Mouse (Mus musculus) embryonic facial prominence, embryonic 10.5 days (tissue): Measurements from ENCODE around the gene Rogdi. TPM values are rescaled to one million over a fixed set of nuclear protein-coding genes. Genes with fewer than 3 reads are reported as not detected.

Experiments used
- DNase-seq: peaks from one replicate; pipeline ENCODE4 v3.0.0-alpha.2; 2017; ENCODE audit warnings: low spot score
- H3K27ac ChIP-seq: fragments of 300-500 bp; sonication (generic); replicated peaks from 2 replicates; pipeline ENCODE4 v1.5.1; 2016; ENCODE audit warnings: mild to moderate bottlenecking
- H3K27me3 ChIP-seq: fragments of 300-500 bp; sonication (generic); replicated peaks from 2 replicates; pipeline ENCODE4 v1.6.1; 2016; ENCODE audit warnings: low read depth, mild to moderate bottlenecking; ENCODE audit not compliant: poor library complexity, severe bottlenecking
- H3K36me3 ChIP-seq: fragments of 300-500 bp; sonication (generic); replicated peaks from 2 replicates; pipeline ENCODE4 v1.6.1; 2016; ENCODE audit warnings: mild to moderate bottlenecking, moderate library complexity
- H3K4me1 ChIP-seq: fragments of 300-500 bp; sonication (generic); 2 replicates; pipeline ENCODE4 v1.6.1; 2016
- H3K4me3 ChIP-seq: fragments of 300-500 bp; sonication (generic); 2 replicates; pipeline ENCODE4 v1.5.1; 2016; ENCODE audit warnings: mild to moderate bottlenecking, moderate library complexity
- H3K9me3 ChIP-seq: fragments of 300-500 bp; sonication (generic); 2 replicates; pipeline ENCODE4 v1.6.1; 2016; ENCODE audit warnings: mild to moderate bottlenecking
- WGBS: fragments of 180-500 bp; shearing (Covaris S2); methylation state at CpG from one replicate; pipeline ENCODE4 v1.1.7; 2016; 5-methylcytosine and 5-hydroxymethylcytosine counted together
- polyA plus RNA-seq: library from polyadenylated mRNA; unstranded; fragments of >200 nt; fragmentation: Nextera tagmentation; extraction: Ambion mirVana; gene quantifications from 2 replicates; pipeline ENCODE4 v1.2.1, GENCODE M21; 2016

The Rogdi gene
- polyA plus RNA-seq, 1 experiment from 2014 or later, result 66.2 TPM

DNA sequence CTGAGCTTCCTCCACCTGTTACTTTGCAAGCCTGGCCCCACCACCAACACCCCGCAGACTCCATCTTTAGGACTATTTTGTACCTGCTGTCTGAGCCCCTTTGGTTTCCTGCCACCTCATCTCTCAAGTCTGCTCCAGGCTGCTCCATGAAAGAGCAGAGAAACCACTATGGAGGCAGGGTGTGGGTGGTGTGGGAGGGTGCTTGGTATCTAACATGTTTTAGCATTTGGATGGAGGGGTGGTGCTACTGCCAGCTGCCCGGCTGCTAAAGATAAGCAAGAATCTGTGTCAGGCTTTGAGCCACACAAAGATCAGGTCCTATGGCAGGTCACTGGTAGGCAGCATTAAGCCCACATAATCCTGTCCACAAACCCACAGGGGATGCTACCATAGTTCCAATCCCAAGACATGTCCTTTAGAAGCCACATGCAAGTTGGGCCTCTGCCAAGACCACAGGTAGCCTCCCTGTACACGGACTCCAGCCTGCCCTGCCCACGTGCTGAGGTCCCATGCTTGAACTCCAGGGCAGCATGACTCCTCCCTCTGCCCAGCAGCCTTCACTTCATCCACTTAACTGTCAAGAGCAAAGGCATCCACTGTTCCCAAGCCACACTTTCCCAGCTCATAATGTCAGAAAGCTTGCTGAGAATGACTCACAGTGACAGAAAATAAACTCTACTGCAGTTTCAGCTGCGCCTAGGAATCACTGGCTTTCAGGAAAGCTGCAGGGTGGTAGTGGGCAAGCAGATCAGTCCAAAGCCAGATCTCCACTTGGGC is 34.9 kb downstream of the Rogdi start:
- no peak overlapping the region for H3K4me3 ChIP-seq
- no peaks in the 10 kb centered on the region for H3K4me1 ChIP-seq
- no peaks in the 10 kb centered on the region for H3K9me3 ChIP-seq
- H3K27ac ChIP-seq, result no peak overlapping the region
- no peak for DNase-seq
- no peaks in the 10 kb centered on the region for H3K36me3 ChIP-seq
- 73% methylated on average over 5 of the region's 5 CpGs for WGBS
- no peaks in the 10 kb centered on the region for H3K27me3 ChIP-seq

- H3K36me3 ChIP-seq, result no peaks in the 10 kb centered on the region
- H3K4me1 ChIP-seq, result no peaks in the 10 kb centered on the region
- H3K27me3 ChIP-seq, result no peaks in the 10 kb centered on the region
- H3K4me3 ChIP-seq, result no peak overlapping the region
- no peaks in the 10 kb centered on the region for H3K9me3 ChIP-seq
- no peak overlapping the region for H3K27ac ChIP-seq
- WGBS, result 77% methylated on average over 2 of the region's 2 CpGs
- DNase-seq, result no peak
These were observed 37.2 kb downstream of the Rogdi start for GRCm38 (mm10) chr16:4976180-4976579.

- no peaks in the 10 kb centered on the region for H3K27me3 ChIP-seq
- H3K9me3 ChIP-seq, result no peaks in the 10 kb centered on the region
- WGBS, result 85% methylated on average over 5 of the region's 5 CpGs
These were observed 38.8 kb downstream of the Rogdi start for GRCm38 (mm10) chr16:4974521-4974920.

DNA sequence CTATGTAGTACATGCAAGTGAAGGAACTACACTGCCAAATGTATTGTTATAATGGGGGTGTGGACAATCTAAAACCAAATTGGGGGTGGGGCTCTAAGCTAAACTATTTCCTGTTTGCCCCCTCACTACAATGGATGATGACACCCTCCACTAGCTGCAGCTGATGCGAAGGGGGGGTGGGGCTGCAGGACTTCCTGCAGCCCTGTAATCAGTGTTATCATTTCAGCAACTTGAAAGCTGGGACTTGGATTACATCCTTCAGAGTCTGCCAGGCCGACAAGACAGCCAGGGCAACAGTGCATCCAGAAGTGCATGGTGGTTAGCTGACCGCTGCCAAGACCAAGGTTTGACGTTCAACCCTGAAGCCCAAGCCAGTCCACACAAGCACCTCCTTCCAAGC is 41.7 kb downstream of the Rogdi start:
- WGBS, result 76% methylated on average over 4 of the region's 4 CpGs
- H3K9me3 ChIP-seq, result no peaks in the 10 kb centered on the region
- no peak overlapping the region for H3K27ac ChIP-seq
- DNase-seq, result no peak
- no peaks in the 10 kb centered on the region for H3K36me3 ChIP-seq
- no peaks in the 10 kb centered on the region for H3K27me3 ChIP-seq
- H3K4me1 ChIP-seq, result no peaks in the 10 kb centered on the region
- no peak overlapping the region for H3K4me3 ChIP-seq

More at GRCm38 (mm10) chr16:4974521-4974920, 38.8 kb downstream of the Rogdi start:
- H3K4me3 ChIP-seq, result no peak overlapping the region
- DNase-seq, result no peak
- no peaks in the 10 kb centered on the region for H3K36me3 ChIP-seq
- no peak overlapping the region for H3K27ac ChIP-seq
- no peaks in the 10 kb centered on the region for H3K4me1 ChIP-seq

GRCm38 (mm10) chr16:4969055-4969843 is 44.1 kb downstream of the Rogdi start:
- Histone ChIP-seq H3K36me3 (no peaks in the 10 kb centered on the region), H3K4me3 (no peak overlapping the region), H3K4me1 (peaks cover 7% of the 10 kb centered on the region), H3K27ac (no peak overlapping the region), H3K9me3 (no peaks in the 10 kb centered on the region), H3K27me3 (no peaks in the 10 kb centered on the region)
- 89% methylated on average over 5 of the region's 5 CpGs for WGBS
- DNase-seq, result no peak

GRCm38 (mm10) chr16:4968426-4968825 is 44.9 kb downstream of the Rogdi start:
- DNase-seq, result no peak
- 79% methylated on average over 3 of the region's 3 CpGs for WGBS
- Histone ChIP-seq H3K9me3 (no peaks in the 10 kb centered on the region), H3K27ac (no peak overlapping the region), H3K4me3 (no peak overlapping the region), H3K27me3 (no peaks in the 10 kb centered on the region), H3K36me3 (no peaks in the 10 kb centered on the region), H3K4me1 (peaks cover 9% of the 10 kb centered on the region)

GRCm38 (mm10) chr16:4965392-4966129 is 47.8 kb downstream of the Rogdi start:
- H3K27me3 ChIP-seq, result no peaks in the 10 kb centered on the region
- no peak overlapping the region for H3K27ac ChIP-seq
- H3K36me3 ChIP-seq, result peaks cover 2% of the 10 kb centered on the region
- H3K9me3 ChIP-seq, result no peaks in the 10 kb centered on the region
- no peak for DNase-seq
- H3K4me3 ChIP-seq, result peak overlapping the region; percentile 93; the same call in 1 of the 2 replicates
- 88% methylated on average over 8 of the region's 8 CpGs for WGBS
- H3K4me1 ChIP-seq, result peaks cover 21% of the 10 kb centered on the region

- DNase-seq, result no peak
- Histone ChIP-seq H3K36me3 (peaks cover 9% of the 10 kb centered on the region), H3K4me1 (peaks cover 21% of the 10 kb centered on the region), H3K4me3 (peak overlapping the region; percentile 93), H3K27ac (peak overlapping the region; percentile 86), H3K27me3 (no peaks in the 10 kb centered on the region), H3K9me3 (no peaks in the 10 kb centered on the region)
- 28% methylated on average over 13 of the region's 13 CpGs for WGBS
These were observed 48.5 kb downstream of the Rogdi start for GRCm38 (mm10) chr16:4964731-4965391.

DNA sequence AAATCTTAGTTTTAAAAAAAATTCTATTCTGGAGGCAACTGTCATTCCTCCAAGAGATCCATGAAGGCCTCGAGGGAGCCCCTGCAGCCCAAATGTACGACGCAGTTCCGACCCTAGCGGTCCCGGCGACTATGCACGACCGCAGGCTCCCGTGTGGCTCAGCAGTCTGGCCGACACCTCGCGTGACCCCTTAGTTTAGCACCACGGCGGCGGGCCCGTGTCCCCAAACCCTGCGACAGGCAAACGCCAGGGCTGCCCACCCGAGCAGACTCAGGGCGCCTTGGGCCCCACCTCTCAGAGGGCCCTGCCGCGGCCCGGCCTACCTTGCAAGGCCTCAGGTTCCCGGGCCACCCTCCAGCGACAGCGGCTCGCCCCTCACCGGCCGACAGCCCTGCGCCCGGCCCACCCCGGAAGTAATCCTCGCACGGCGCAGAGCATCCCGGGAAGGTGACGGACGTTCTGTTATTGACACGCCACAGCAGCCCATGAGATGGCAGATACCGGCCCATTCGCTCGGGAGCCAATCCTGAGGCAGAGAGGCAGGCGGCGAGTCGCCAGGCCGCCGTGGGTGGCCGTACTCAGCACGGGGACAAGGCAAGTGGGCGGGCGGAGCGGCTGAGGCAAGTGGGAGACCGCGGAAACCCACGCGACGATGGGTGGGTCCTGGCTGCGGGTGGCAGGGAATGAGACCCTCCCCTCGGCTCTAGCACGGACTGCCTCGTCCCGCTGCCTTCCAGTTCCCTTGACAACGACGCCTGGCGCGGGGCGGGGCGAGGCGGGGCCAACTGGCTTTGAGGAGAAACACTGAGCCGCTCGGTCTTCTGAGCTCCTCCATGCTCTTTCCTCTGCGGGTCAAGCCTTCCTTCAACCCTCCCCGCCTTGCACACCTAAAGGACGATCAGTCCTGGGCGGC is 49.3 kb downstream of the Rogdi start, which contains the start of gene Anks3:
Gene Anks3, minus strand, starts transcription at position 409 of the 913 bp plus-strand sequence.
- peak; percentile 94 for DNase-seq
- H3K27ac ChIP-seq, result peak within 1 kb of the TSS; percentile 86
- WGBS, result under 1% methylated on average over 76 of the region's 76 CpGs

GRCm38 (mm10) chr16:4963346-4963745 is 50.0 kb downstream of the Rogdi start:
- peak overlapping the region; percentile 93 for H3K4me3 ChIP-seq
- WGBS, result 48% methylated on average over 9 of the region's 9 CpGs
- no peaks in the 10 kb centered on the region for H3K9me3 ChIP-seq
- H3K4me1 ChIP-seq, result peaks cover 21% of the 10 kb centered on the region
- H3K27me3 ChIP-seq, result no peaks in the 10 kb centered on the region
- DNase-seq, result no peak
- H3K36me3 ChIP-seq, result peaks cover 21% of the 10 kb centered on the region
- 0 out of 2 replicates have a peak overlapping the region, but pooled peaks have one; percentile 86 for H3K27ac ChIP-seq

More for the DNA sequence above, 49.3 kb downstream of the Rogdi start, which contains the start of gene Anks3:
- H3K36me3 ChIP-seq, result peaks cover 17% of the 10 kb centered on the region
- peaks cover 21% of the 10 kb centered on the region for H3K4me1 ChIP-seq
- no peaks in the 10 kb centered on the region for H3K27me3 ChIP-seq
- peak within 1 kb of the TSS; percentile 93 for H3K4me3 ChIP-seq
- no peaks in the 10 kb centered on the region for H3K9me3 ChIP-seq

DNA sequence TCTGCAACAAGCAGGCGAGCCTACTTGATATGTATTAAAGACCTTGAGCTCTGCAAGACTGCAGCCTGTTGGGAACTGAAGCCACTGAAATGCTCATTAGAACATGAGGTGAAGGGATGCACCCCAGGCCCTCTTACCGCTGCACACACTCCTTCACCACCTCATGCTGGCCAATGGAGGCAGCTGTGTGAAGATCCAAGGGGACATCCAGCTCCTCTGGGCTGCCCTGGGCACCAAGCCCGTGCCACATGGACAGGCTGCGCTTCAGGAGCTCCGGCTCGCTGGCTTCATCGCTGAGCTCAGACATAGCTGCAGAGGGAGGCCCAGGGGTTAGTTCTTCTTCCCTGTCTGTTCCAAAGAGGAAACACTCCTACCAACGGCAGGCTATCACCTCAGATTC is 53.1 kb downstream of the Rogdi start:
- Histone ChIP-seq H3K4me3 (no peak overlapping the region), H3K4me1 (peaks cover 17% of the 10 kb centered on the region), H3K36me3 (peaks cover 50% of the 10 kb centered on the region), H3K27me3 (no peaks in the 10 kb centered on the region), H3K9me3 (no peaks in the 10 kb centered on the region), H3K27ac (no peak overlapping the region)
- 93% methylated on average over 8 of the region's 8 CpGs for WGBS
- no peak for DNase-seq
